Mouse (Mus musculus) kidney, embryonic 14.5 days (tissue): ENCODE results near the gene Mif. TPM values are rescaled to one million over a fixed set of nuclear protein-coding genes. Genes with fewer than 3 reads are reported as not detected.
"Not testable (repeated sequence)": the region's sequence is repeated elsewhere in the genome, so short reads cannot be mapped to it uniquely, and the experiment has no call there.

Experiments
- ATAC-seq: fragments of 200-750 bp; cut with Nextera tagmentation; 2 replicates; pipeline ENCODE4 v1.8.0; 2017; ENCODE audit warnings: moderate number of reproducible peaks, mild to moderate bottlenecking, moderate TSS enrichment, moderate library complexity; ENCODE audit not compliant: low FRiP score, low TSS enrichment
- H3K27ac ChIP-seq: fragments of 300-500 bp; sonication (generic); 2 replicates; pipeline ENCODE4 v1.5.1; 2014; ENCODE audit warnings: low read depth, mild to moderate bottlenecking, low read length, moderate library complexity, mixed read lengths
- H3K27me3 ChIP-seq: fragments of 300-500 bp; sonication (generic); 2 replicates; pipeline ENCODE4 v1.6.1; 2014; ENCODE audit warnings: mild to moderate bottlenecking, low read length; ENCODE audit not compliant: control insufficient read depth, insufficient read depth
- H3K36me3 ChIP-seq: fragments of 300-500 bp; sonication (generic); 2 replicates; pipeline ENCODE4 v1.6.1; 2014; ENCODE audit warnings: low read length, mixed read lengths; ENCODE audit not compliant: control insufficient read depth, insufficient read depth
- H3K4me1 ChIP-seq: fragments of 300-500 bp; sonication (generic); 2 replicates; pipeline ENCODE4 v1.6.1; 2014; ENCODE audit warnings: low read length, mixed read lengths; ENCODE audit not compliant: control insufficient read depth, insufficient read depth
- H3K4me2 ChIP-seq: fragments of 300-500 bp; sonication (generic); replicated peaks from 2 replicates; pipeline ENCODE4 v1.6.1; 2014; ENCODE audit warnings: low read depth, mild to moderate bottlenecking, low read length
- H3K4me3 ChIP-seq: fragments of 300-500 bp; sonication (generic); 2 replicates; pipeline ENCODE4 v1.5.1; 2014; ENCODE audit warnings: mild to moderate bottlenecking, low read length
- H3K9ac ChIP-seq: fragments of 300-500 bp; sonication (generic); 2 replicates; pipeline ENCODE4 v1.6.1; 2014; ENCODE audit warnings: low read depth, mild to moderate bottlenecking, low read length, moderate library complexity
- H3K9me3 ChIP-seq: fragments of 300-500 bp; sonication (generic); 2 replicates; pipeline ENCODE4 v1.6.1; 2016; ENCODE audit warnings: low read length; ENCODE audit not compliant: control insufficient read depth
- WGBS: fragments of 180-500 bp; shearing (Covaris S2); extraction: QIAGEN DNeasy Blood & Tissue Kit; methylation state at CpG from one replicate; pipeline ENCODE4 v1.1.7; 2014; 5-methylcytosine and 5-hydroxymethylcytosine counted together
- polyA plus RNA-seq: library from polyadenylated mRNA; unstranded; fragments of >200 nt; fragmentation: Nextera tagmentation; extraction: Ambion mirVana; gene quantifications from 2 replicates; pipeline ENCODE4 v1.2.1, GENCODE M21; 2014

Mif gene
- polyA plus RNA-seq, 1 experiment from 2014 or later: 2,350 TPM

DNA sequence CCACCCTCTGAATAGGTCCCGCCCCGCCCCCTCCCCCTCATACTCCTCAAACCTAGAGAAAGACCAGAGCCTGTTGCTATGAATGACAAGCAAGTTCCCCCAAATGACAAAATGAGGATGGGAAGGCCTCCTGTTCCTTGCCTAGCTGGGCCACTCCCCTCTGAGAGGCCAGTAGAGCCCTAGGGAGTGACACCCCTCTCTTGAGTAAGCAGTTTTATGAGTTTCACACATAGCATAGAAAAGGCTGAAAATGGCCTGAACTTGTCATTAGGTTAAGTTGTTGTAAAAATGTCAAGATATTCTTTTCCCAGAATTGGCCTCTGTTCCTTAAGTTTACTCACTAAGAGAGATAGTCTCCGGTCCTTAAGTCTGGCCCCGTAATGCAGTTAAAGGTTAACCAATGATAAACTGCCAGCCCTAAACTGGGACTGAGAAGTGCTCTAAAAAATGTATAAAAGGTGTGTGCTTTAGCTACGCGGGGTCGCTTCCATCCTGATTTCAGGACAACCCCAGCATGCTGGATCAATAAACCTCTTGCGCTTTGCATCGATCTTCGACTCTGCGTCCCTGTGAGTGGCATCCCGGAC lies 7.4 kb downstream of the Mif start:
- no peak overlapping the region for H3K9ac ChIP-seq
- 92% methylated on average over 12 of the region's 12 CpGs for WGBS
- H3K27ac ChIP-seq: no peak overlapping the region
- no peak overlapping the region for H3K4me2 ChIP-seq
- no peaks in the 10 kb centered on the region for H3K9me3 ChIP-seq
- ATAC-seq: no peak
- 0 out of 2 replicates have a peak, but pooled peaks cover 3% of the 10 kb centered on the region for H3K4me1 ChIP-seq
- H3K4me3 ChIP-seq: no peak overlapping the region
- H3K36me3 ChIP-seq: peaks cover 11% of the 10 kb centered on the region; the same call in 1 of the 2 replicates
- no peaks in the 10 kb centered on the region for H3K27me3 ChIP-seq

DNA sequence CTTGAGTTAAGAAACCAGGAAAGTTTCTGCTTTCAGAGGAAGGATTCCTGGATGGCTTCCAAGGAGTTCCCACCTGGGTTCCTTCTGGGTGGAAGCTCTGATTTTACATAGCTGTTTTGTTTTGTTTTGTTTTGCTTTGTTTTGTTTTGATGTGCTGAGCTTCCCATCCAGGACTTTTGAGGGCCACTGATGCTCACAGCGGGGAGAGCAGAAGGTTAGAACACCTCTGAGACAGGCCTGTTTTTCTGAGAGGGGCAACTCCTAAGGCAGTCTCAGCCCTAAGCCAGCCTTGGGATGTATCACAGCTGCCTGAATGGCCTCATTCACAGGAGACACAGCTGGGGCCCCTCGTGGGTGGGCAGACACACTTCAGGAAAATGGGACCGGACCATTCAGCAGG lies 8.4 kb downstream of the Mif start:
- Histone ChIP-seq H3K4me1 (no peaks in the 10 kb centered on the region), H3K9ac (no peak overlapping the region), H3K36me3 (peaks cover 1% of the 10 kb centered on the region; the same call in 1 of the 2 replicates), H3K9me3 (no peaks in the 10 kb centered on the region), H3K4me2 (no peak overlapping the region), H3K27ac (no peak overlapping the region), H3K4me3 (no peak overlapping the region), H3K27me3 (no peaks in the 10 kb centered on the region)
- no peak for ATAC-seq
- WGBS: 38% methylated on average over 3 of the region's 3 CpGs

DNA sequence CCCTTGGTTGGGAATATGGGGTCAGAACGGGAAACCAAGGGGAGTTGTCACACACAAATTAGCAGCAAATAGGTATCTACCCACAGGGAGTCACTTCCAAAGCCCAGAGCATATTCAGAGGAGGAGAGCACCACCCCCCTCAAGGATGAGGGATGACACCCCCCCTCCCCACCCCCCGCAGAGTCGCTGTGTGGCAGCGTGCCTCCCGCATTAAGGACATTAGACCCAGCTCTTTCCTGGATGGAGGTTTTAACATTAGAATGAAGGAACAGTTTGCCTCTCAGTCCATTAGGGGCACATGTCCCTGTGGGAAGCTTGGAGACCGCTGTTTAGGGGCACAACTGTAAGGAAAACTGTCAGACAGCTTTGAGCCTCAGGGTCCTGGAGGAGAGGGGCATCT lies 9.0 kb downstream of the Mif start:
- no peaks in the 10 kb centered on the region for H3K9me3 ChIP-seq
- 2% methylated on average over 6 of the region's 6 CpGs for WGBS
- no peak overlapping the region for H3K4me3 ChIP-seq
- H3K27ac ChIP-seq: no peak overlapping the region
- H3K36me3 ChIP-seq: no peaks in the 10 kb centered on the region
- no peak for ATAC-seq
- H3K4me1 ChIP-seq: no peaks in the 10 kb centered on the region
- no peaks in the 10 kb centered on the region for H3K27me3 ChIP-seq
- no peak overlapping the region for H3K9ac ChIP-seq
- no peak overlapping the region for H3K4me2 ChIP-seq

DNA sequence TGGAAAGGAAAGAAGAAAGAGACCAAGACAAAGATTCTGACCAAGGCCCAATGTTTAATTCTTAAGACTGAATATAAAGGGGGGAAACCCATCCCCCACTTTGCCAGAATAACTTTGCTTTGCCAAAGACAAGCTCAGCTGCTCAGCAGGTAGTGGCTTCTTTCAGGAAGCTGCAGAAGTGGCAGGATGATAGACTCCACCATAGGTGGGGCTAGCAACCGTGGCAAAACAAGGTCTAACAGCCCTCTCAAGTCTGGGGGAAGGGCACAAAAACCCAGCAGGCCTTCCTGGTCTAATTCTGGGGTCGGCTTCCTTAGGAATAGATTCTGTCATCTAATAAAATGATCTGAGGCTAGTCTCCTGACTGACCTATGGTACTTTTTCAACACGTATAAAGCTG lies 11.7 kb downstream of the Mif start:
- H3K4me2 ChIP-seq: no peak overlapping the region
- H3K4me1 ChIP-seq: no peaks in the 10 kb centered on the region
- no peaks in the 10 kb centered on the region for H3K9me3 ChIP-seq
- no peak overlapping the region for H3K9ac ChIP-seq
- no peak overlapping the region for H3K4me3 ChIP-seq
- ATAC-seq: no peak
- 25% methylated on average over 3 of the region's 3 CpGs for WGBS
- no peaks in the 10 kb centered on the region for H3K36me3 ChIP-seq
- no peak overlapping the region for H3K27ac ChIP-seq
- H3K27me3 ChIP-seq: no peaks in the 10 kb centered on the region

DNA sequence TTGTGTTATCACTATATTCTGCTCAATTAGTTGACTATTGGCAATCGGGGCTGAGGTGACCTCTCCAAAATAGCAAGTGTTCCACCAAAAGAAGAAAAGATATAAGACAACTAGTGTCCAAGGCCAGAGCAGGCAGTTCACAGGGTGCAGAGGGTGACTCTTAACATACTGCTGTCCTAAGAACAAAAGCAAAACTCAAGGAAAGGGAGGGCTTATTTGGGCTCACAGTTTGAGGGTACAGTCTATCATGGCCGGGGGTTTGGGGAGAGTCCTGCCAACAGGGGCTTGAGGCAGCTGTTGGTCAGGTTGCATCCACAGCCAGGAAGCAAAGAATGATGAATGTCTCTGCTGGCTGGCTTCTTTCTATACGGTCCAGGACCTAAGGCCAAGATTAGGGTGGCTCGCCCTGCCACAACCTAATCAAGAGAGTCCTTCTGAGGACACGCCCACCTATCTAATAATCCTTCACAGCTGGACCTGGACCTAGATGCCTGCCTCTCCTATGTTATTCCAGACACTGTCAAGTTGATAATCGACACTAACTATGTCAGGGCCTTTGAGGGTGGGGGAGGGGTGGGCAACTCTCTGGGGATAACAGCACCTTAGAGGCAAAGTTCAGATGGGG lies 14.6 kb downstream of the Mif start:
- ATAC-seq: no peak
- WGBS: 75% methylated on average over 6 of the region's 6 CpGs

DNA sequence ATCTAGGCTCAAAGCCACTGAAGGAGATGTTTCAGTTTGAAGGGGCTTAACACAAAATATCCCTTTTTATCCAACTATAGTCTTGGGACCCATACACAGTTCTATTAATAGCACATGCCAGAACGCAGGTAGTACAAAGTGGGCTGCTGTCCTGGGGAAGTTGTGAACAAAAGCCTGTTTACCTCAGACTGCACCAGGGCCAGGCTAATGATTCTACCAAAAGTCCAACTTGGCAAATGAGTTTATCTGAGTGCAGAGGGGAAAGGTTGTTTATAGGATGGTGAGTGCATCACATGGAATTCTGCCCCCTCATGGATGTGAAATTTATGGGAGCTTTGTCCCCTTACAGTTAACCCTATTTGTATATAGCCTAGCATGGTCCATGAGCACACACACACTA lies 15.2 kb downstream of the Mif start:
- Histone ChIP-seq H3K27ac (no peak overlapping the region), H3K9me3 (no peaks in the 10 kb centered on the region), H3K9ac (no peak overlapping the region), H3K27me3 (no peaks in the 10 kb centered on the region), H3K4me3 (no peak overlapping the region), H3K36me3 (no peaks in the 10 kb centered on the region), H3K4me2 (no peak overlapping the region), H3K4me1 (no peaks in the 10 kb centered on the region)
- 79% methylated on average over 1 of the region's 1 CpGs for WGBS
- ATAC-seq: no peak

More for the DNA sequence above, 14.6 kb downstream of the Mif start:
- H3K9me3 ChIP-seq: no peaks in the 10 kb centered on the region
- no peak overlapping the region for H3K27ac ChIP-seq
- H3K27me3 ChIP-seq: no peaks in the 10 kb centered on the region
- no peak overlapping the region for H3K4me3 ChIP-seq
- no peak overlapping the region for H3K9ac ChIP-seq
- H3K36me3 ChIP-seq: no peaks in the 10 kb centered on the region
- no peaks in the 10 kb centered on the region for H3K4me1 ChIP-seq
- H3K4me2 ChIP-seq: no peak overlapping the region

DNA sequence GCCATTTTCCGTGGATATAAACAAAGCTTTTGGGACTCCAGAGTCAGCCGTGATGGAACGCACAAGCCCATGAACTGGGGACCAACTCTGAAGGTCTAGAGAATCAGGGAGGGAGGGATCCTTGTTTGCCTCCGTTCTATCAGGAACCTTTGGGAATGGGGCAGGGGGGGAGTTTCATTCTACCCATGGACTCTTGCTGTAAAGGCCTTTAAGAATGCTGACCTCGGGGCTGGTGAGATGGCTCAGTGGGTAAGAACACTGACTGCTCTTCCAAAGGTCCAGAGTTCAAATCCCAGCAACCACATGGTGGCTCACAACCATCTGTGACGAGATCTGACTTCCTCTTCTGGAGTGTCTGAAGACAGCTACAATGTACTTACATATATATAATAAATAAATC lies 16.1 kb downstream of the Mif start:
- not testable (repeated sequence) for ATAC-seq, H3K27me3 ChIP-seq
- 83% methylated on average over 6 of the region's 6 CpGs for WGBS

DNA sequence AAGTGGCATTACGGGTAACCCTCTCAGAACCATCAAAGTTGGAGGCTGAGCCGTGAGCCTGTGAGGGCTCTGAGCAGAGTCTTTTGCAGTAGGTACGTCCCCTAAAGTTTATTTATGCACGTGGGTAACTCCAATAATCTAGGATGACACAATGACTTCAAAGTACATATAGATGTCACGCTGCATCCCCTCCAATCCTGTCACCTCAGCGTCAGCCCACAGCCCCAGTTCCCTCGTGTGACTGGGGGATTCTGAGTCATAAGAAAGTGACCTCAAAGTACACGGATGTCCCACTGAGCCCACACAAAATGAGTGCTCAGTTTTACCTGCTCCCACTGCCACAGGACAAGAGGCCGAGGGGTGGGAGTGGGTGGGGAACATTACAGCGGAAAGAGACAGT lies 20.9 kb downstream of the Mif start:
- H3K27me3 ChIP-seq: no peaks in the 10 kb centered on the region; the same call in 1 of the 2 replicates
- ATAC-seq: no peak
- H3K9me3 ChIP-seq: no peaks in the 10 kb centered on the region
- H3K4me1 ChIP-seq: peaks cover 14% of the 10 kb centered on the region; the same call in 1 of the 2 replicates
- H3K4me3 ChIP-seq: no peak overlapping the region
- no peaks in the 10 kb centered on the region for H3K36me3 ChIP-seq
- no peak overlapping the region for H3K4me2 ChIP-seq
- H3K9ac ChIP-seq: no peak overlapping the region
- H3K27ac ChIP-seq: no peak overlapping the region
- WGBS: 84% methylated on average over 10 of the region's 10 CpGs

More for the DNA sequence above, 16.1 kb downstream of the Mif start:
- H3K4me1 ChIP-seq, H3K4me3 ChIP-seq, H3K4me2 ChIP-seq, H3K36me3 ChIP-seq, H3K9me3 ChIP-seq, H3K27ac ChIP-seq, H3K9ac ChIP-seq: not testable (repeated sequence)

DNA sequence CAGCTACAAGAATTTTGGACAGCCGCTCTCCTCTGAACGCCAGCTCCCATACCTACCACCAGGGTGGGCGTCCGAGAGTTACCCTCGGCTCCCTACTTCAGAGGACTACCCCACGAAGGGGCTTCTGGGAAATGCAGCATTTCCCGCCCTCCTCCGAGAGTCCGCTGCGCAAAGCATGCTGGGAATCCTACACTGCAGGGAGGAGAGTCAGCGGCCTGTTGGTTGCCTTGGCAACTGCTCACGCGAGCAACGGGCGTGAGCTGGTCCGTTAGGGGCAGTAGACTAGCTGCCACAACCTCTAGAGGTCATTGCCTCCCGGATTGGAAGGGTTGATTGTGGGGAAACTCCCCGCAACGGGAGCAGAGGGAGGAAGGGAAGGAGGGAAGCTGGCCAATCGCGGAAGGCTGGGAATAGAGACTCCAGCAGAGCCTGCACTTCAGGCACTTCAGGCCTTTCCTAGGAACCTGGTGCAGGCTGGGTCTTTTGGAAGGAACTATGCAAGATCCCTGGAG lies 22.7 kb downstream of the Mif start, which contains the start of gene Gstt2:
TSS of gene Gstt2 (minus strand) at position 177 of the 512 bp plus-strand sequence.
- Histone ChIP-seq H3K27ac (peak within 1 kb of the TSS; percentile 81), H3K36me3 (no peaks in the 10 kb centered on the region), H3K9me3 (no peaks in the 10 kb centered on the region), H3K27me3 (no peaks in the 10 kb centered on the region; the same call in 1 of the 2 replicates), H3K4me2 (peak within 1 kb of the TSS; percentile 67), H3K4me1 (peaks cover 19% of the 10 kb centered on the region; the same call in 1 of the 2 replicates), H3K9ac (peak within 1 kb of the TSS; percentile 55), H3K4me3 (peak within 1 kb of the TSS; percentile 40)
- ATAC-seq: peak; percentile 88
- under 1% methylated on average over 21 of the region's 21 CpGs for WGBS
